Mouse (Mus musculus) brain, embryonic 14.5 days (tissue): ENCODE measurements at regions not wholly inside any gene's neighbourhood (a gene's known extent, or its start where the extent isn't known, plus 50 kb on each side); places are given as distances from the start of the nearest gene placed in this dataset.

Source experiments
- DNase-seq: peaks from one replicate; pipeline ENCODE4 v3.0.0-alpha.2; 2011; ENCODE audit warnings: low read depth
- CTCF ChIP-seq: fragments of 200-500 bp; IDR thresholded peaks from 2 replicates; pipeline ENCODE4 v1.5.1; 2012; ENCODE audit warnings: inconsistent platforms, mild to moderate bottlenecking, moderate library complexity, borderline replicate concordance; ENCODE audit not compliant: insufficient read depth, insufficient read length; ENCODE audit errors: extremely low read depth
- POLR2A ChIP-seq: fragments of 200-500 bp; IDR thresholded peaks from 2 replicates; pipeline ENCODE4 v1.6.1; 2012; ENCODE audit warnings: mild to moderate bottlenecking, inconsistent platforms, borderline replicate concordance; ENCODE audit not compliant: poor library complexity, insufficient read depth, insufficient read length, severe bottlenecking; ENCODE audit errors: extremely low read depth

GRCm38 (mm10) chr13:86657051-86657450 is 610.3 kb upstream of the Cox7c start:
- peak; percentile 27 for DNase-seq

GRCm38 (mm10) chr13:86621761-86622160 is 575.1 kb upstream of the Cox7c start:
- DNase-seq = no peak
- no peak for TF ChIP-seq POLR2A
- TF ChIP-seq CTCF = no peak

More at GRCm38 (mm10) chr13:86657051-86657450, 610.3 kb upstream of the Cox7c start:
- no peak for TF ChIP-seq POLR2A
- no peak for TF ChIP-seq CTCF

- TF ChIP-seq POLR2A = no peak
- TF ChIP-seq CTCF = no peak
- peak; percentile 60 for DNase-seq
Measured at GRCm38 (mm10) chr13:86602015-86602414, 555.3 kb upstream of the Cox7c start.

GRCm38 (mm10) chr13:86595126-86595525 is 548.4 kb upstream of the Cox7c start:
- TF ChIP-seq CTCF (no peak), POLR2A (no peak)
- DNase-seq = no peak

GRCm38 (mm10) chr13:86571901-86572300 is 525.2 kb upstream of the Cox7c start:
- no peak for DNase-seq
- TF ChIP-seq POLR2A = no peak
- TF ChIP-seq CTCF = no peak

- TF ChIP-seq POLR2A (no peak), CTCF (no peak)
- no peak for DNase-seq
Measured at GRCm38 (mm10) chr13:86555596-86555995, 508.9 kb upstream of the Cox7c start.
